Mouse (Mus musculus) forebrain, embryonic 14.5 days (tissue): ENCODE measurements around the gene Smurf1. TPM values are rescaled to one million over a fixed set of nuclear protein-coding genes. Genes with fewer than 3 reads are reported as not detected.

Experiments
- ATAC-seq: fragments of 200-750 bp; cut with Nextera tagmentation; 2 replicates; pipeline ENCODE4 v1.8.0; 2017; ENCODE audit warnings: mild to moderate bottlenecking, moderate library complexity
- DNase-seq: peaks from one replicate; pipeline ENCODE4 v3.0.0-alpha.2; 2015; ENCODE audit warnings: low spot score
- H3K27ac ChIP-seq: fragments of 300-500 bp; sonication (generic); 2 replicates; pipeline ENCODE4 v1.5.1; 2014; ENCODE audit warnings: low read depth, mild to moderate bottlenecking, control low read depth, low read length, moderate library complexity
- H3K27me3 ChIP-seq: fragments of 300-500 bp; sonication (generic); replicated peaks from 2 replicates; pipeline ENCODE4 v1.6.1; 2014; ENCODE audit warnings: low read length, control low read depth, mixed read lengths; ENCODE audit not compliant: control insufficient read depth, insufficient read depth
- H3K36me3 ChIP-seq: fragments of 300-500 bp; sonication (generic); 2 replicates; pipeline ENCODE4 v1.6.1; 2014; ENCODE audit warnings: low read length, control low read depth; ENCODE audit not compliant: control insufficient read depth, insufficient read depth
- H3K4me1 ChIP-seq: fragments of 300-500 bp; sonication (generic); 2 replicates; pipeline ENCODE4 v1.6.1; 2014; ENCODE audit warnings: antibody characterized with exemption, low read length, control low read depth; ENCODE audit not compliant: control insufficient read depth, insufficient read depth
- H3K4me2 ChIP-seq: fragments of 300-500 bp; sonication (generic); 2 replicates; pipeline ENCODE4 v1.6.1; 2014; ENCODE audit warnings: mild to moderate bottlenecking, control low read depth, low read length
- H3K4me3 ChIP-seq: fragments of 300-500 bp; sonication (generic); 2 replicates; pipeline ENCODE4 v1.5.1; 2014; ENCODE audit warnings: low read depth, low read length, control low read depth
- H3K9ac ChIP-seq: fragments of 300-500 bp; sonication (generic); 2 replicates; pipeline ENCODE4 v1.6.1; 2014; ENCODE audit warnings: mild to moderate bottlenecking, low read length, control low read depth, moderate library complexity
- H3K9me3 ChIP-seq: fragments of 300-500 bp; sonication (generic); replicated peaks from 2 replicates; pipeline ENCODE4 v1.6.1; 2016; ENCODE audit warnings: low read length, control low read depth, mixed read lengths; ENCODE audit not compliant: control insufficient read depth
- WGBS: fragments of 180-500 bp; shearing (Covaris S2); extraction: QIAGEN DNeasy Blood & Tissue Kit; methylation state at CpG from one replicate; pipeline ENCODE4 v1.1.7; 2014; 5-methylcytosine and 5-hydroxymethylcytosine counted together
- polyA plus RNA-seq: library from polyadenylated mRNA; unstranded; fragments of >200 nt; fragmentation: Nextera tagmentation; extraction: Ambion mirVana; gene quantifications from 2 replicates; pipeline ENCODE4 v1.2.1, GENCODE M21; 2014

The Smurf1 gene
- polyA plus RNA-seq = 16.5 and 22.7 TPM in 2 replicates

GRCm38 (mm10) chr5:144965639-144966351 lies at the start of gene Smurf1:
Gene Smurf1 (minus strand): TSS chr5:144965847.
- no peaks in the 10 kb centered on the region for H3K36me3 ChIP-seq
- H3K27me3 ChIP-seq = no peaks in the 10 kb centered on the region; the same call in 1 of the 2 replicates
- peak within 1 kb of the TSS; percentile 90 for H3K9ac ChIP-seq
- DNase-seq (peak; percentile 96), ATAC-seq (peak; percentile 70)
- under 1% methylated on average over 50 of the region's 89 CpGs for WGBS
- peaks cover 8% of the 10 kb centered on the region; the same call in 1 of the 2 replicates for H3K4me1 ChIP-seq
- peak within 1 kb of the TSS; percentile 88 for H3K4me3 ChIP-seq
- no peaks in the 10 kb centered on the region for H3K9me3 ChIP-seq
- H3K4me2 ChIP-seq = peak within 1 kb of the TSS; percentile 55
- H3K27ac ChIP-seq = peak within 1 kb of the TSS; percentile 78

GRCm38 (mm10) chr5:145014278-145014677 lies 48.6 kb upstream of the Smurf1 start:
- no peak overlapping the region for H3K9ac ChIP-seq
- no peak overlapping the region for H3K4me2 ChIP-seq
- DNase-seq (no peak), ATAC-seq (no peak)
- H3K27me3 ChIP-seq = no peaks in the 10 kb centered on the region
- H3K36me3 ChIP-seq = no peaks in the 10 kb centered on the region
- no peak overlapping the region for H3K4me3 ChIP-seq
- WGBS = 80% methylated on average over 1 of the region's 1 CpGs
- H3K4me1 ChIP-seq = no peaks in the 10 kb centered on the region
- H3K27ac ChIP-seq = no peak overlapping the region
- no peaks in the 10 kb centered on the region for H3K9me3 ChIP-seq

GRCm38 (mm10) chr5:145008878-145009659 lies 43.4 kb upstream of the Smurf1 start:
- Histone ChIP-seq H3K9ac (no peak overlapping the region), H3K27me3 (no peaks in the 10 kb centered on the region), H3K4me1 (no peaks in the 10 kb centered on the region), H3K36me3 (no peaks in the 10 kb centered on the region), H3K27ac (no peak overlapping the region), H3K9me3 (no peaks in the 10 kb centered on the region), H3K4me2 (no peak overlapping the region), H3K4me3 (no peak overlapping the region)
- WGBS = 94% methylated on average over 15 of the region's 15 CpGs
- ATAC-seq = no peak
- no peak for DNase-seq

GRCm38 (mm10) chr5:145005596-145005995 lies 39.9 kb upstream of the Smurf1 start:
- ATAC-seq (no peak), DNase-seq (no peak)
- H3K4me2 ChIP-seq = no peak overlapping the region
- H3K4me1 ChIP-seq = no peaks in the 10 kb centered on the region
- no peak overlapping the region for H3K9ac ChIP-seq
- H3K9me3 ChIP-seq = no peaks in the 10 kb centered on the region
- no peaks in the 10 kb centered on the region for H3K27me3 ChIP-seq
- no peak overlapping the region for H3K4me3 ChIP-seq
- H3K36me3 ChIP-seq = no peaks in the 10 kb centered on the region
- WGBS = 87% methylated on average over 6 of the region's 6 CpGs
- H3K27ac ChIP-seq = no peak overlapping the region

GRCm38 (mm10) chr5:145004495-145004894 lies 38.8 kb upstream of the Smurf1 start:
- WGBS = 84% methylated on average over 9 of the region's 9 CpGs
- Histone ChIP-seq H3K4me3 (no peak overlapping the region), H3K9me3 (no peaks in the 10 kb centered on the region), H3K27ac (no peak overlapping the region), H3K4me2 (no peak overlapping the region), H3K4me1 (no peaks in the 10 kb centered on the region), H3K36me3 (no peaks in the 10 kb centered on the region), H3K9ac (no peak overlapping the region), H3K27me3 (no peaks in the 10 kb centered on the region)
- no peak for DNase-seq
- no peak for ATAC-seq

GRCm38 (mm10) chr5:145003362-145003761 lies 37.7 kb upstream of the Smurf1 start:
- Histone ChIP-seq H3K36me3 (no peaks in the 10 kb centered on the region), H3K27ac (no peak overlapping the region), H3K4me1 (no peaks in the 10 kb centered on the region), H3K4me3 (no peak overlapping the region), H3K4me2 (no peak overlapping the region), H3K9ac (no peak overlapping the region), H3K27me3 (no peaks in the 10 kb centered on the region), H3K9me3 (no peaks in the 10 kb centered on the region)
- WGBS = 82% methylated on average over 3 of the region's 3 CpGs
- DNase-seq (no peak), ATAC-seq (no peak)

- H3K4me2 ChIP-seq = no peak overlapping the region
- no peaks in the 10 kb centered on the region for H3K9me3 ChIP-seq
- no peaks in the 10 kb centered on the region for H3K4me1 ChIP-seq
- ATAC-seq (no peak), DNase-seq (peak; percentile 23)
- no peaks in the 10 kb centered on the region for H3K27me3 ChIP-seq
- 36% methylated on average over 2 of the region's 2 CpGs for WGBS
- no peak overlapping the region for H3K27ac ChIP-seq
- H3K36me3 ChIP-seq = no peaks in the 10 kb centered on the region
- H3K9ac ChIP-seq = no peak overlapping the region
- no peak overlapping the region for H3K4me3 ChIP-seq
Observed at GRCm38 (mm10) chr5:144998491-144998890, 32.8 kb upstream of the Smurf1 start.

GRCm38 (mm10) chr5:144990481-144990880 lies 24.8 kb upstream of the Smurf1 start:
- ATAC-seq (no peak), DNase-seq (no peak)
- H3K9me3 ChIP-seq = no peaks in the 10 kb centered on the region
- H3K27me3 ChIP-seq = no peaks in the 10 kb centered on the region
- H3K27ac ChIP-seq = no peak overlapping the region
- WGBS = 78% methylated on average over 5 of the region's 5 CpGs
- no peak overlapping the region for H3K4me3 ChIP-seq
- H3K4me1 ChIP-seq = no peaks in the 10 kb centered on the region
- no peak overlapping the region for H3K4me2 ChIP-seq
- H3K9ac ChIP-seq = no peak overlapping the region
- H3K36me3 ChIP-seq = no peaks in the 10 kb centered on the region

- Histone ChIP-seq H3K27ac (no peak overlapping the region), H3K9ac (no peak overlapping the region), H3K9me3 (no peaks in the 10 kb centered on the region), H3K36me3 (no peaks in the 10 kb centered on the region), H3K4me1 (no peaks in the 10 kb centered on the region), H3K4me3 (no peak overlapping the region), H3K27me3 (no peaks in the 10 kb centered on the region), H3K4me2 (no peak overlapping the region)
- ATAC-seq (no peak), DNase-seq (peak; percentile 40)
- WGBS = 32% methylated on average over 2 of the region's 2 CpGs
Observed at GRCm38 (mm10) chr5:144990051-144990450, 24.4 kb upstream of the Smurf1 start.
